11 mouse cellular contexts compared by ENCODE assay signal in the genomic region with DNA sequence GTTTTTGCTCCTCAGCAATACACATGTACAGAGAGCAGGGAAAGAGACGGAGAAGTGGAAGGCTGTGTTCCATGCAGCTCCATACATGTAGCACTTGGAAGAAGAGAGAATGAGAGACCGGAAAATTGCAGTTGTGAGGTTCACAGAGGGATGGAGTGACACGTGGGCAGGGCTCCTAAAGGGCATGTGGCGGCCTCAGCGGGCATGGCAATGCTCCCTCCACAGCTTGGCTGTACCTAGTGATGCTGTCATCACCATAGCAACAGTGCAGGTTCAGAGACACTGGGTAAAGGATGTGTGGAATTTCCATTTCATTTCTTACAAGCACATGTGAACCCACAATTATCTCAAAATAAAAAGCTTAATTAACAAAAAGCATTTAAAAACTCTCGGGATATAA. TPM values are rescaled to one million over a fixed set of nuclear protein-coding genes. Genes with fewer than 3 reads are reported as not detected.
DNase-seq lines count a peak whose midpoint lies in the region; ATAC-seq and TF ChIP-seq lines count a peak whose summit lies in the region.
"Had no signal": no experiment of that assay in that cellular context is flagged by ENCODE, and none has a peak within 500 bp of the region (broad histone marks: within the 10 kb centered on the region; RNA-seq: fewer than 3 reads in every experiment).

No protein-coding gene starts in this region.

- no peak for TF ChIP-seq CTCF in forebrain, postnatal 0 days (IDR thresholded peaks at IDR 0.05; ENCODE audit: low read depth)
- no peak for TF ChIP-seq CTCF in gastrocnemius, adult 2 months (IDR thresholded peaks at IDR 0.05)

- no peaks in the 10 kb centered on the region for H3K27me3 ChIP-seq in forebrain, postnatal 0 days (ENCODE audit: insufficient read depth, low read length)
- 0 out of 2 replicates have a peak, but pooled peaks cover 3% of the 10 kb centered on the region for H3K27me3 ChIP-seq in midbrain, embryonic 12.5 days

- no peak overlapping the region for H3K4me3 ChIP-seq in forebrain, postnatal 0 days (ENCODE audit: low read depth, low read length)
- no peak overlapping the region for H3K4me3 ChIP-seq in midbrain, embryonic 12.5 days
- no peak overlapping the region for H3K4me3 ChIP-seq in gastrocnemius, adult 2 months

- ATAC-seq in cerebellum, adult (ENCODE audit: insufficient number of reproducible peaks, low FRiP score, low TSS enrichment), result peak; percentile 69; the same call in 1 of the 2 replicates
- peak; percentile 72 for ATAC-seq in forebrain, postnatal 0 days
- peak; percentile 48; the same call in 1 of the 2 replicates for ATAC-seq in midbrain, embryonic 12.5 days (ENCODE audit: low FRiP score, low read depth)
- no peak for ATAC-seq in frontal cortex, adult (ENCODE audit: low TSS enrichment)

- H3K4me2 ChIP-seq in forebrain, postnatal 0 days (ENCODE audit: low read depth), result no peak overlapping the region
- H3K4me2 ChIP-seq in midbrain, embryonic 12.5 days (replicated peaks), result no peak overlapping the region

- no peak for DNase-seq in cerebellum, adult 11 months
- DNase-seq in cerebellum, adult 9-10 months, result peak; percentile 21
- DNase-seq in forebrain, postnatal 0 days, result peak; percentile 59
- DNase-seq in gastrocnemius, adult 2 months, result no peak
- no peak for DNase-seq in urinary bladder, postnatal 14 days (ENCODE audit: low spot score)
- DNase-seq: heart, postnatal 4 days had no signal

- H3K4me1 ChIP-seq in forebrain, postnatal 0 days (ENCODE audit: insufficient read depth), result peaks cover 29% of the 10 kb centered on the region
- peaks cover 54% of the 10 kb centered on the region for H3K4me1 ChIP-seq in midbrain, embryonic 12.5 days

- H3K9me3 ChIP-seq in forebrain, postnatal 0 days (ENCODE audit: low read length), result no peaks in the 10 kb centered on the region
- no peaks in the 10 kb centered on the region for H3K9me3 ChIP-seq in midbrain, embryonic 12.5 days

- intact Hi-C loops in gastrocnemius, adult 2 months (cut with DNase I), result no loop called here

- H3K36me3 ChIP-seq in forebrain, postnatal 0 days (ENCODE audit: insufficient read depth), result no peaks in the 10 kb centered on the region
- no peaks in the 10 kb centered on the region for H3K36me3 ChIP-seq in midbrain, embryonic 12.5 days

- H3K9ac ChIP-seq in forebrain, postnatal 0 days, result no peak overlapping the region
- no peak overlapping the region for H3K9ac ChIP-seq in midbrain, embryonic 12.5 days (replicated peaks)

- 0 out of 2 replicates have a peak overlapping the region, but pooled peaks have one; percentile 42 for H3K27ac ChIP-seq in forebrain, postnatal 0 days (ENCODE audit: low read depth, low read length)
- peak overlapping the region; percentile 56 for H3K27ac ChIP-seq in midbrain, embryonic 12.5 days (replicated peaks)
- no peak overlapping the region for H3K27ac ChIP-seq in gastrocnemius, adult 2 months

- WGBS in forebrain, postnatal 0 days, result 26% methylated on average over 6 of the region's 6 CpGs
- WGBS in midbrain, embryonic 12.5 days, result 44% methylated on average over 6 of the region's 6 CpGs

RNA-seq across cellular contexts. Expression of a gene that starts 15.1 kb away (rescaled TPM):
- total RNA-seq in forebrain, postnatal 0 days (2014; rRNA removed), result 10.2 and 14.1 TPM in 2 replicates
- 8.8 and 10.6 TPM in 2 replicates for polyA plus RNA-seq in forebrain, postnatal 0 days (2015; fragmentation: Nextera tagmentation; extraction: Ambion mirVana)
- 20.1 and 20.7 TPM in 2 replicates for polyA plus RNA-seq in midbrain, embryonic 12.5 days (2016; fragmentation: Nextera tagmentation; extraction: Ambion mirVana)
- total RNA-seq in gastrocnemius, adult 2 months (2021), result 1 to 10 TPM in 1 of 2 experiments, under 1 TPM in 1; 0.20 to 1.6 TPM

RNA-seq across cellular contexts. Expression of a gene that starts 39.5 kb away (rescaled TPM):
- 1.1 TPM in 1 of 2 replicates, not detected in the other for total RNA-seq in forebrain, postnatal 0 days (2014; rRNA removed)
- 0.29 and 0.69 TPM in 2 replicates for polyA plus RNA-seq in forebrain, postnatal 0 days (2015; fragmentation: Nextera tagmentation; extraction: Ambion mirVana)
- 0.42 TPM in 1 of 2 replicates, not detected in the other for polyA plus RNA-seq in midbrain, embryonic 12.5 days (2016; fragmentation: Nextera tagmentation; extraction: Ambion mirVana)
- total RNA-seq in gastrocnemius, adult 2 months (2021), result not detected
- total RNA-seq: layer of hippocampus, postnatal 14 days had no signal
- polyA plus RNA-seq: frontal cortex, adult 2 months had no signal

RNA-seq across cellular contexts. Expression of a gene that starts 44.9 kb away (rescaled TPM):
- total RNA-seq in forebrain, postnatal 0 days (2014; rRNA removed), result 127 and 212 TPM in 2 replicates
- 90.4 and 146 TPM in 2 replicates for polyA plus RNA-seq in forebrain, postnatal 0 days (2015; fragmentation: Nextera tagmentation; extraction: Ambion mirVana)
- polyA plus RNA-seq in midbrain, embryonic 12.5 days (2016; fragmentation: Nextera tagmentation; extraction: Ambion mirVana), result 584 and 614 TPM in 2 replicates
- 1 to 10 TPM; 1.6 to 2.4 TPM for total RNA-seq in gastrocnemius, adult 2 months (2021)

Comparison
In these comparisons a context has a peak if more than half of its experiments do, and no peak if none do; other contexts are left out.
1. DNase-seq: peak in cerebellum, adult 9-10 months (single experiment) and forebrain, postnatal 0 days (single experiment); none in cerebellum, adult 11 months (single experiment), gastrocnemius, adult 2 months (single experiment) and urinary bladder, postnatal 14 days (single experiment).
2. RNA of a gene that starts 44.9 kb away (total RNA-seq): 127 to 212 TPM in forebrain, postnatal 0 days; 1.6 to 2.4 TPM in gastrocnemius, adult 2 months; every median in the first group is over 10 times any median in the second.